Mouse (Mus musculus): ENCODE measurements around the gene Pwwp2a. TPM values are rescaled to one million over a fixed set of nuclear protein-coding genes. Genes with fewer than 3 reads are reported as not detected.
A peak's percentile ranks its signal among the peaks of the same experiment; 100 is the strongest.

The Pwwp2a gene
- polyA plus RNA-seq, 1 experiment from 2014 or later, result 31.5 TPM

DNA sequence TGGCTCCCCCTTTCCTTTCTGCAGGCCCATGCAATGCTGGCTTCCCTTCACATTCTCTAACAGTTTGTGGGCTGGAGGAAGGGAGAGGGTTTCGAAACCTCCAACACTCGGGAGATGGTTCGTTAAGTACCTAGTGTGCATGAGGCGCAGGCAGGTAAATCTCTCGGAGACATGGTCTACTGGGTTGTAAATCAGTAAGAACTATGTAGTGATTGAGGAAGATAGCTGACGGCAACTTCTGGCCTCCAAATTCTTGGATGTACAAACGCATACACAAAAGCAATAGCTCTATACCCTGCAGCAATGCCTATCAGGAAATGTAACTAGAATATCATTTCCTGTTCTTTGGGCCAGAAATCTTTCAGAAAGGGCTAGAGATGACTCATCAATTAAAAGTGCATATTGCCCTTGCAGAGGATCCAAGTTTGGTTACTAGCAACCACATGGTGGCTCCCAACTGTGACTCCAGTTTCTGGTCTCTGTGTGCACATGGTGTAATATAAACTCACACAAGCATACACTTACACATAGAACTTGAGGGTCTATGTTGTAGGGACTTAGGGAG lies 47.0 kb downstream of the Pwwp2a start:
- H3K9ac ChIP-seq, result no peak overlapping the region
- H3K36me3 ChIP-seq, result peaks cover 28% of the 10 kb centered on the region
- no peak overlapping the region for H3K4me3 ChIP-seq
- no peaks in the 10 kb centered on the region for H3K4me1 ChIP-seq (replicated peaks)
- 86% methylated on average over 7 of the region's 7 CpGs for WGBS
- H3K9me3 ChIP-seq, result no peaks in the 10 kb centered on the region
- no peak overlapping the region for H3K27ac ChIP-seq (replicated peaks)
- ATAC-seq (ENCODE audit: low FRiP score, low read depth), result no peak
- H3K27me3 ChIP-seq, result no peaks in the 10 kb centered on the region
- no peak overlapping the region for H3K4me2 ChIP-seq

DNA sequence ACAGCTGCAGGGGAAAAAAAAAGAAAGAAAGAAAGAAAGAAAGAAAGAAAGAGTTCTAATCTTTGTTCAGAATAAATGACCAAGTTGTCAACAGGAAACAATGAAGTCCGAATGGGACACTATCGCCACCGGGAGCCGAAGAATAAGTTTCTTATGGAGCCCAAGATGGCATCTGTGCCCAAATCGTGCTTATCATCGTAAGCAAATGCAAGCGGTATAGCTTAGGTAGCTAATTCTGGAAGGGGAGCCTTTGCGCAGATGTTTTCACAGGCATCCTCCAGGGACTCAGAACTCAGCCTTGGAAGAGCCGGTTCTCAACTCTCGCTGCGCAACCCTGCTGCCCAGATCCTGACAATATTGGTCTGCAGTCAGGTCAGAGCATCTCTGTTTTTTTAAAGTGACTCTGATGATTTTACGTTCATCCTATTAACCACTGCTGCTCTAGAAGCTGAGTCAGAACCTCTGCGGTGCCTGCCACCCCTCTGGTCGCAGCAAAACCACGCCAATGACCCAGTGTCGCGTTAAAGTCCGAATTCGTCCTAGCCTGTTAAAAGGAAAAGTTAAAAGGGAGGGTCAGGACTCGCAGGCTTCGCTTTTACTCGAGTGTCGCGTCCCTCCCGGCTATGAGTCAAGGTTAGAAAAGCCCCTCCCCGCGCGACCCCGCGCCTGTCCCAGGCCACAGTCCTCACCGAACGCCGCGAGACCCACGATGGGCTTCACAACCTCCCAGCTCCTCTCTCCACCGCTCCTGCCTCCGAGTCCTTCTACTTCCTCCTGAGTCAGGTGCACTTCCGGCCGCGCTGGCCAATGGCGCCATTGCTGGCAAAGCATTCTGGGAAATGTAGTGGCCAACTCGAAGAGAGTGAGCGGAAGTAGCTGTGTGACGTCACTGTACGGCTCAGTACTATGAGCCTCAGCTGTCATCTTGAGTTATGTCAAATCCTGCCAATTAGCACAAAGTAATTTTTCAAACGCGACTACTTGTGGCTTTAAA lies 65.7 kb downstream of the Pwwp2a start, which contains the start of gene Ttc1:
Gene Ttc1, minus strand, starts transcription at position 776 of the 994 bp plus-strand sequence.
- peak; percentile 98 for ATAC-seq (ENCODE audit: low FRiP score, low read depth)
- Histone ChIP-seq H3K4me1 (replicated peaks) (peaks cover 15% of the 10 kb centered on the region), H3K9me3 (no peaks in the 10 kb centered on the region), H3K4me3 (peak within 1 kb of the TSS; percentile 69), H3K27ac (replicated peaks) (peak within 1 kb of the TSS; percentile 71; the same call in 1 of the 2 replicates), H3K36me3 (peaks cover 24% of the 10 kb centered on the region), H3K27me3 (no peaks in the 10 kb centered on the region), H3K9ac (peak within 1 kb of the TSS; percentile 65), H3K4me2 (peak within 1 kb of the TSS; percentile 94)
- WGBS, result 3% methylated on average over 47 of the region's 47 CpGs

DNA sequence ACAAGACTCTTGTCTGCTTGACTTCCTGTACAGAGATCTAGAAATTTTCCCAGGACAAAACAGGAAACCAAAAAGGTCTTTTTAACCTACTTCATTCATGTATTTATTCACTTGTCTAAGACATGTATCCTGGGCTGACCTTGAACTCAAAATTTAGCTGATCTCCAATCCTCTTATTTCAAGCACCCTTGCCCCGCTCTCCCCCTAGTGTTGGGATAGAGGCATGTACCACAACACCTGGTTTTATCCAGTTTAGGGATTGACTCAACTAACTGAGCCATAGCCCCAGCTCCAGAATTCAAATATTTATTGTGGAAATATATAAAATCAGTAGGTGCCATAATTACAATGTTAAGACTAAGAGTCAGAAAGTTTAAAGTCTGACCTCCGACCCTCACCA lies 69.7 kb downstream of the Pwwp2a start:
- ATAC-seq (ENCODE audit: low FRiP score, low read depth), result no peak
- Histone ChIP-seq H3K4me3 (no peak overlapping the region), H3K9ac (no peak overlapping the region), H3K4me1 (replicated peaks) (peaks cover 13% of the 10 kb centered on the region), H3K36me3 (no peaks in the 10 kb centered on the region), H3K27me3 (no peaks in the 10 kb centered on the region), H3K27ac (replicated peaks) (no peak overlapping the region), H3K4me2 (no peak overlapping the region), H3K9me3 (no peaks in the 10 kb centered on the region)
- WGBS, result 74% methylated on average over 2 of the region's 2 CpGs

DNA sequence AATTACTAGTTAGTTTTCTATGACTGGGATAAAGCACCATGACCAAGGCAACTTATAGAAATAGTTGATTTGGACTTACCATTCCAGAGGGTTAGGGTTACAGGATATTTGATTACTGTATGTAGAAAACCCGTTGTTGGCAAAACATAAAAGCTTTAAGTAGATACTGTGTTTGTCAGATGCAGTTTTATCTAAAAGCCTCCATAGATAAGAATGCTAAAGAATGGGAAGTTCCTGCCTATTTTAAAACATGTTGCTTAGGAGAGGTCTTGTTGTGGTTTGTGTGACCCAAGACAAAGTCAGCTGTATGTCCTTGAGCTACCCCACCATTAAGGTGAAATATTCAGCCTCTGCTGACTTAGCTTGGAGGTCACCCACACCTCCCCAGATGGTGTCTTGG lies 72.8 kb downstream of the Pwwp2a start:
- Histone ChIP-seq H3K9ac (no peak overlapping the region), H3K4me1 (replicated peaks) (no peaks in the 10 kb centered on the region), H3K27me3 (no peaks in the 10 kb centered on the region; the same call in 1 of the 2 replicates), H3K4me2 (no peak overlapping the region), H3K36me3 (no peaks in the 10 kb centered on the region), H3K27ac (replicated peaks) (no peak overlapping the region), H3K4me3 (no peak overlapping the region), H3K9me3 (no peaks in the 10 kb centered on the region)
- WGBS, result 86% methylated on average over 1 of the region's 1 CpGs
- no peak for ATAC-seq (ENCODE audit: low FRiP score, low read depth)

DNA sequence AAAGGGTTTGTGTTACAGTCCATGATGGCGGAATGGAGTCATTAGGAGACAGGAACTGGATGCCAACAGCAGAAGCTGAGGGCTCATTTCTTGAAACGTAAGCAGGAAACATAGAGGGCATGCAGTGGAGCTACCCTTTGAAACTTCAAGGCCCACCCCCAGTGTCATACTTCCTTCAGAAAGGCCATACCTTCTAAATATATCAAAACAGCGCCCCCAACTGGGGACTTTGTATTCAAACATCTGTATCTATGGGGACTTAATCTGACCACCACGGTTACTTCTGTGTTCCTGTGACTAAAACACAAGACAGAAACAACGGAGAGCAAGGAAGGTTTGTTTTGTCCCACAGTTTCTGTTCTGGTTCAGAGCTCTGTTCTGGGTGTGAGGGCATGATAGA lies 73.6 kb downstream of the Pwwp2a start:
- H3K4me3 ChIP-seq, result no peak overlapping the region
- no peaks in the 10 kb centered on the region for H3K9me3 ChIP-seq
- 71% methylated on average over 5 of the region's 5 CpGs for WGBS
- H3K9ac ChIP-seq, result no peak overlapping the region
- H3K36me3 ChIP-seq, result no peaks in the 10 kb centered on the region
- ATAC-seq (ENCODE audit: low FRiP score, low read depth), result no peak
- no peaks in the 10 kb centered on the region; the same call in 1 of the 2 replicates for H3K27me3 ChIP-seq
- H3K4me2 ChIP-seq, result no peak overlapping the region
- no peaks in the 10 kb centered on the region for H3K4me1 ChIP-seq (replicated peaks)
- H3K27ac ChIP-seq (replicated peaks), result no peak overlapping the region

DNA sequence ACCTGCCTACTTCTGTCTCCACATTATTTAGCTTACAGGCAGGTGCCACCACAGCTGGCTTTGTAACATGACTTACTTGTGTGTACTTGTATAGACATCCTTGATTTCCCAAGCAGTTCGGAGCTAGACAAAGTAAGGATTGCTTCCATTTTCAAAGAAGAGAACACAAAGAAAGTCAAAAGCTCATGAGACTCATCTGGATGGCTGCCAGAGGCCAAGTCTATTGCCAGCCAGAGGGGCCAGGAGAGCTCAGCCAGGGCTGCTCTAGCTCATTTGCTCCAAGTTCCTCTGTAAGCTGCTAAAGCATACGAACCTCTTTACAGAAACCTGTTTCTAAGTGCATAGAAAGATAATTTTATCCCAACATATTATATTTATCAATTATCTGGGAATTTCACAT lies 76.6 kb downstream of the Pwwp2a start:
- Histone ChIP-seq H3K4me1 (replicated peaks) (no peaks in the 10 kb centered on the region), H3K36me3 (no peaks in the 10 kb centered on the region), H3K4me2 (no peak overlapping the region), H3K9me3 (no peaks in the 10 kb centered on the region), H3K9ac (no peak overlapping the region), H3K27ac (replicated peaks) (no peak overlapping the region), H3K4me3 (no peak overlapping the region), H3K27me3 (no peaks in the 10 kb centered on the region; the same call in 1 of the 2 replicates)
- ATAC-seq (ENCODE audit: low FRiP score, low read depth), result no peak
- WGBS, result 68% methylated on average over 2 of the region's 2 CpGs

DNA sequence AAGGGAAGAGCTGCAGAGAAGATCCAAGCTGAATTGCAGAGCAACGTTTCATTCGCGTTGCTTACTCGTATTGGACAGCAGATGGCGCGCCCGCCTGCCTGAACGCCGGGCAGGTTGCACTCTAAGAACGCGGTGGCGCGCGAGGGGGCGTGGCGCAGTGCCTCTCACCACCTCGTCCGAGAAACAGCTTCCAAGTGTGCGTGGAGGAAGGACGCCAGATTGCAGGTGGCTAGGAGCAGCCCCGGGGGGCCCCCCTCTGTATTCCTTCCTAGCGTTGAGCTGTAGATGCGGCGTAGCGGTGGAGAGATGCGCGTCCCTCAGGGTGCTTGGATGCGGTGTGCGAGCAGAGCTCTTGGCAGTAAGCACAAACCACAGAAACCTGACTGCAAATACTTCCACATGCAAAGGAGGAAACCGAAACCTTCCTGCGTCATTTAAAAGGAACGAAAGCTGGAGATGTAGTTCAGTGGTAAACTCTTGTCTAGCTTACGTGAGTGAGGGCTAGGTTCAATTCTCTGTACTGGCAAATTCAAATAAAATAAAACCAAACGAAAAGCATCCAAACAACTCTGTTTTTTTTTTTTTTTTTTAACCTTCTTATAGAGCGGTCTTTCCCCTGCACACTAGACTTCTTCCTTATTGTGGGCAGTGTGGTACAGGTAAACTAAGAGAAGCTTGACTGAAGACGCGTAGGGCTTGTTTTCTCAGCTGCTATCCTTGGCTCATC lies 85.3 kb downstream of the Pwwp2a start:
- Histone ChIP-seq H3K36me3 (no peaks in the 10 kb centered on the region), H3K4me2 (peak overlapping the region; percentile 83), H3K27me3 (peaks cover 6% of the 10 kb centered on the region; the same call in 1 of the 2 replicates), H3K4me3 (peak overlapping the region; percentile 64), H3K4me1 (replicated peaks) (peaks cover 7% of the 10 kb centered on the region; the same call in 1 of the 2 replicates), H3K9me3 (no peaks in the 10 kb centered on the region), H3K9ac (peak overlapping the region; percentile 61), H3K27ac (replicated peaks) (peak overlapping the region; percentile 67)
- peak; percentile 94 for ATAC-seq (ENCODE audit: low FRiP score, low read depth)
- 5% methylated on average over 37 of the region's 37 CpGs for WGBS

DNA sequence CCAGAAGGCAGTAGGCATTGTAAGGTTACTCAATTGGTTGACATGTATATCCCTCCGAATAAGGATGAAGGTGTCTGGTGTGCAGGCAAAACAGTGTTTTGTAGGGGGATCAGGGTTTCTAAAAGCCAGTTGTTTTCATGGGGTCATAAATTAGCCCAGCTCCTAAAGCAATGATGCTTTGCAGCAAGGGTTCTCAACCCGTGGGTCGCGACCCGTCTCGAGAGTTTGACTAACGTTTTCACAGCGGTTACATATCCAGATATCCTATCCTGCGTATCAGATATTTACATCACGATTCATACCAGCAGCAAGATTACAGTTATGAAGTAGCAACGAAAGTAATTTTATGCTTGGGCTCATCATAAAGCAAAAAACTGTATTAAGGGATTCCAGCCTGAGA lies 86.0 kb downstream of the Pwwp2a start:
- peak overlapping the region; percentile 83 for H3K4me2 ChIP-seq
- H3K4me3 ChIP-seq, result 0 out of 2 replicates have a peak overlapping the region, but pooled peaks have one; percentile 64
- H3K36me3 ChIP-seq, result no peaks in the 10 kb centered on the region
- no peak for ATAC-seq (ENCODE audit: low FRiP score, low read depth)
- peaks cover 7% of the 10 kb centered on the region; the same call in 1 of the 2 replicates for H3K4me1 ChIP-seq (replicated peaks)
- H3K27me3 ChIP-seq, result peaks cover 6% of the 10 kb centered on the region; the same call in 1 of the 2 replicates
- no peaks in the 10 kb centered on the region for H3K9me3 ChIP-seq
- H3K9ac ChIP-seq, result no peak overlapping the region
- 76% methylated on average over 11 of the region's 11 CpGs for WGBS
- H3K27ac ChIP-seq (replicated peaks), result no peak overlapping the region

DNA sequence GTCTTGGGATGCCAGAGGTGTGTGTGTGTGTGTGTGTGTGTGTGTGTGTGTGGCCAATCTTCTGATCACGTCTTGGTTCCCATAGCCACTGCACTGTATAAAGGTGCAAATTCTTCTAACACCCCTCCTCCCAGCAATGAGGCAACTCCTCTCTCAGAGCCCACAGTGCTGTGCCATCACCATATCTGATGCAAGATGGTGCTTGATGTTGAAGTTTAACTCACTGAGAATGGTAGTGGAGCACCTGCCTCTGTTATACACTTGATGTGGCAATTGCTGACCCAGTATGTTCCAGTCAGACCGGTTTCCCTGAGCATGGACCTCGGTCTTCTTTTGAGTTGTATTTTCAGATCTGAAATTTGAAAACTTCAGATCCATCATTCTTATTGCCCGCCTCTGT lies 88.3 kb downstream of the Pwwp2a start:
- no peak overlapping the region for H3K4me3 ChIP-seq
- H3K36me3 ChIP-seq, result no peaks in the 10 kb centered on the region
- H3K4me2 ChIP-seq, result no peak overlapping the region
- WGBS, result 87% methylated on average over 4 of the region's 4 CpGs
- H3K9me3 ChIP-seq, result no peaks in the 10 kb centered on the region
- peaks cover 17% of the 10 kb centered on the region for H3K27me3 ChIP-seq
- H3K9ac ChIP-seq, result no peak overlapping the region
- no peak for ATAC-seq (ENCODE audit: low FRiP score, low read depth)
- no peak overlapping the region for H3K27ac ChIP-seq (replicated peaks)
- peaks cover 7% of the 10 kb centered on the region; the same call in 1 of the 2 replicates for H3K4me1 ChIP-seq (replicated peaks)

Measured in hindbrain, embryonic 15.5 days (tissue).